Mouse (Mus musculus) urinary bladder, postnatal 25 days (tissue): ENCODE data around the gene Hist1h2bg.

ENCODE experiments used
- DNase-seq: peaks from one replicate; pipeline ENCODE4 v3.0.0; 2022; ENCODE audit warnings: low spot score

Hist1h2bg gene

GRCm38 (mm10) chr13:23571022-23571503, at the start of gene Hist1h2bg, which contains the start of gene Hist1h2ae:
Hist1h2bg (plus strand) TSS chr13:23571396.
Hist1h2ae (minus strand) TSS chr13:23571220.
- DNase-seq: no peak

GRCm38 (mm10) chr13:23521703-23522102, 49.5 kb upstream of the Hist1h2bg start:
- DNase-seq: peak; percentile 58

- no peak for DNase-seq
Observed at GRCm38 (mm10) chr13:23523976-23524375, 47.2 kb upstream of the Hist1h2bg start.

GRCm38 (mm10) chr13:23524654-23525053, 46.5 kb upstream of the Hist1h2bg start:
- peak; percentile 82 for DNase-seq

- no peak for DNase-seq
Observed at GRCm38 (mm10) chr13:23525901-23526300, 45.3 kb upstream of the Hist1h2bg start.

GRCm38 (mm10) chr13:23526312-23526711, 44.9 kb upstream of the Hist1h2bg start:
- peak; percentile 89 for DNase-seq

- no peak for DNase-seq
Observed at GRCm38 (mm10) chr13:23529005-23529404, 42.2 kb upstream of the Hist1h2bg start.

- DNase-seq: no peak
Observed at GRCm38 (mm10) chr13:23529480-23530165, 41.6 kb upstream of the Hist1h2bg start.

GRCm38 (mm10) chr13:23530181-23530900, 40.9 kb upstream of the Hist1h2bg start:
- peak; percentile 52 for DNase-seq

GRCm38 (mm10) chr13:23530901-23531875, 40.0 kb upstream of the Hist1h2bg start, which contains the start of gene Hist1h4h:
Hist1h4h (plus strand) TSS chr13:23531050.
- DNase-seq: peak; percentile 92

GRCm38 (mm10) chr13:23532262-23533075, 38.7 kb upstream of the Hist1h2bg start:
- no peak for DNase-seq

GRCm38 (mm10) chr13:23533560-23534367, 37.4 kb upstream of the Hist1h2bg start, which contains the start of gene Hist1h2af:
Hist1h2af (plus strand) TSS chr13:23533906.
- peak; percentile 40 for DNase-seq

GRCm38 (mm10) chr13:23534368-23535131, 36.6 kb upstream of the Hist1h2bg start:
- no peak for DNase-seq

GRCm38 (mm10) chr13:23535137-23536075, 35.8 kb upstream of the Hist1h2bg start, which contains the start of gene Hist1h3g:
Hist1h3g (plus strand) TSS chr13:23535422.
- peak; percentile 61 for DNase-seq

- DNase-seq: no peak
Observed at GRCm38 (mm10) chr13:23536076-23536822, 34.9 kb upstream of the Hist1h2bg start.

- DNase-seq: no peak
Observed at GRCm38 (mm10) chr13:23537006-23537710, 34.0 kb upstream of the Hist1h2bg start.

- no peak for DNase-seq
Observed at GRCm38 (mm10) chr13:23538249-23538648, 32.9 kb upstream of the Hist1h2bg start.
